Mouse (Mus musculus) hindbrain, embryonic 14.5 days (tissue): ENCODE results near the gene Cbr2. TPM values are rescaled to one million over a fixed set of nuclear protein-coding genes. Genes with fewer than 3 reads are reported as not detected.
A peak's percentile ranks its signal among the peaks of the same experiment; 100 is the strongest.

Source experiments
- ATAC-seq: fragments of 200-750 bp; cut with Nextera tagmentation; 2 replicates; pipeline ENCODE4 v1.8.0; 2017; ENCODE audit warnings: moderate number of reproducible peaks, mild to moderate bottlenecking, moderate TSS enrichment, moderate library complexity; ENCODE audit not compliant: low FRiP score
- DNase-seq: peaks from one replicate; pipeline ENCODE4 v3.0.0-alpha.2; 2015; ENCODE audit warnings: low spot score
- H3K27ac ChIP-seq: fragments of 300-500 bp; sonication (generic); 2 replicates; pipeline ENCODE4 v1.5.1; 2014; ENCODE audit warnings: mild to moderate bottlenecking, moderate library complexity
- H3K27me3 ChIP-seq: fragments of 300-500 bp; sonication (generic); 2 replicates; pipeline ENCODE4 v1.6.1; 2014; ENCODE audit warnings: mild to moderate bottlenecking, low read length, mixed read lengths; ENCODE audit not compliant: control insufficient read depth, insufficient read depth
- H3K36me3 ChIP-seq: fragments of 300-500 bp; sonication (generic); replicated peaks from 2 replicates; pipeline ENCODE4 v1.6.1; 2014; ENCODE audit not compliant: control insufficient read depth, insufficient read depth
- H3K4me1 ChIP-seq: fragments of 300-500 bp; sonication (generic); replicated peaks from 2 replicates; pipeline ENCODE4 v1.6.1; 2014; ENCODE audit warnings: antibody characterized with exemption, low read length, mixed read lengths; ENCODE audit not compliant: control insufficient read depth, insufficient read depth
- H3K4me2 ChIP-seq: fragments of 300-500 bp; sonication (generic); replicated peaks from 2 replicates; pipeline ENCODE4 v1.6.1; 2014; ENCODE audit warnings: mild to moderate bottlenecking, moderate library complexity
- H3K4me3 ChIP-seq: fragments of 300-500 bp; sonication (generic); replicated peaks from 2 replicates; pipeline ENCODE4 v1.5.1; 2014; ENCODE audit warnings: mild to moderate bottlenecking, low read length
- H3K9ac ChIP-seq: fragments of 300-500 bp; sonication (generic); 2 replicates; pipeline ENCODE4 v1.6.1; 2014
- H3K9me3 ChIP-seq: fragments of 300-500 bp; sonication (generic); 2 replicates; pipeline ENCODE4 v1.6.1; 2016; ENCODE audit warnings: low read length; ENCODE audit not compliant: control insufficient read depth
- WGBS: fragments of 180-500 bp; shearing (Covaris S2); extraction: QIAGEN DNeasy Blood & Tissue Kit; methylation state at CpG from one replicate; pipeline ENCODE4 v1.1.7; 2014; 5-methylcytosine and 5-hydroxymethylcytosine counted together
- polyA plus RNA-seq: library from polyadenylated mRNA; unstranded; fragments of >200 nt; fragmentation: Nextera tagmentation; extraction: Ambion mirVana; gene quantifications from 2 replicates; pipeline ENCODE4 v1.2.1, GENCODE M21; 2014

Cbr2 gene
- polyA plus RNA-seq, 1 experiment from 2014 or later: 0.64 TPM

GRCm38 (mm10) chr11:120713580-120714518, 18.1 kb downstream of the Cbr2 start, which contains the start of the genes Cenpx and Lrrc45:
Gene Cenpx (minus strand): TSS chr11:120713738.
Gene Lrrc45 (plus strand): TSS chr11:120713925.
- DNase-seq (peak; percentile 97), ATAC-seq (peak; percentile 97)
- H3K9ac ChIP-seq: peak within 1 kb of the TSS; percentile 74
- peak within 1 kb of the TSS; percentile 99 for H3K4me2 ChIP-seq
- peak within 1 kb of the TSS; percentile 59 for H3K4me3 ChIP-seq
- H3K9me3 ChIP-seq: no peaks in the 10 kb centered on the region
- H3K27me3 ChIP-seq: no peaks in the 10 kb centered on the region
- H3K36me3 ChIP-seq: peaks cover 45% of the 10 kb centered on the region
- peak within 1 kb of the TSS; percentile 72 for H3K27ac ChIP-seq
- 3% methylated on average over 53 of the region's 53 CpGs for WGBS
- peaks cover 17% of the 10 kb centered on the region for H3K4me1 ChIP-seq

GRCm38 (mm10) chr11:120712771-120713568, 18.9 kb downstream of the Cbr2 start:
- 1% methylated on average over 38 of the region's 38 CpGs for WGBS

GRCm38 (mm10) chr11:120711980-120712604, 19.8 kb downstream of the Cbr2 start:
- Histone ChIP-seq H3K9ac (no peak overlapping the region), H3K4me2 (peak overlapping the region; percentile 99), H3K27me3 (no peaks in the 10 kb centered on the region), H3K27ac (no peak overlapping the region), H3K4me3 (0 out of 2 replicates have a peak overlapping the region, but pooled peaks have one; percentile 59), H3K36me3 (peaks cover 32% of the 10 kb centered on the region), H3K9me3 (no peaks in the 10 kb centered on the region), H3K4me1 (peaks cover 17% of the 10 kb centered on the region)
- 68% methylated on average over 8 of the region's 8 CpGs for WGBS
- DNase-seq: no peak
- no peak for ATAC-seq

More at GRCm38 (mm10) chr11:120712771-120713568, 18.9 kb downstream of the Cbr2 start:
- Histone ChIP-seq H3K9me3 (no peaks in the 10 kb centered on the region), H3K27me3 (no peaks in the 10 kb centered on the region), H3K4me3 (peak overlapping the region; percentile 59), H3K9ac (peak overlapping the region; percentile 69), H3K27ac (peak overlapping the region; percentile 72), H3K4me2 (peak overlapping the region; percentile 99), H3K36me3 (peaks cover 41% of the 10 kb centered on the region), H3K4me1 (peaks cover 17% of the 10 kb centered on the region)
- DNase-seq (no peak), ATAC-seq (peak; percentile 56)

GRCm38 (mm10) chr11:120710672-120711071, 21.2 kb downstream of the Cbr2 start:
- DNase-seq (no peak), ATAC-seq (no peak)
- Histone ChIP-seq H3K4me3 (no peak overlapping the region), H3K27me3 (no peaks in the 10 kb centered on the region), H3K36me3 (peaks cover 28% of the 10 kb centered on the region), H3K9ac (no peak overlapping the region), H3K4me2 (no peak overlapping the region), H3K27ac (no peak overlapping the region), H3K9me3 (no peaks in the 10 kb centered on the region), H3K4me1 (peaks cover 17% of the 10 kb centered on the region)
- 65% methylated on average over 5 of the region's 5 CpGs for WGBS

- no peak overlapping the region for H3K4me3 ChIP-seq
- H3K9me3 ChIP-seq: no peaks in the 10 kb centered on the region
- ATAC-seq (no peak), DNase-seq (no peak)
- peaks cover 19% of the 10 kb centered on the region for H3K4me1 ChIP-seq
- H3K9ac ChIP-seq: no peak overlapping the region
- H3K4me2 ChIP-seq: no peak overlapping the region
- H3K27me3 ChIP-seq: no peaks in the 10 kb centered on the region
- WGBS: 88% methylated on average over 2 of the region's 2 CpGs
- H3K27ac ChIP-seq: no peak overlapping the region
- peaks cover 28% of the 10 kb centered on the region for H3K36me3 ChIP-seq
These were observed 22.4 kb downstream of the Cbr2 start for GRCm38 (mm10) chr11:120709551-120709950.

GRCm38 (mm10) chr11:120707969-120708368, 23.9 kb downstream of the Cbr2 start:
- 31% methylated on average over 5 of the region's 5 CpGs for WGBS
- Histone ChIP-seq H3K4me2 (no peak overlapping the region), H3K4me1 (peaks cover 19% of the 10 kb centered on the region), H3K27me3 (no peaks in the 10 kb centered on the region), H3K4me3 (no peak overlapping the region), H3K9me3 (no peaks in the 10 kb centered on the region), H3K9ac (no peak overlapping the region), H3K36me3 (peaks cover 40% of the 10 kb centered on the region), H3K27ac (no peak overlapping the region)
- ATAC-seq (no peak), DNase-seq (no peak)

- Histone ChIP-seq H3K4me1 (peaks cover 13% of the 10 kb centered on the region; the same call in 1 of the 2 replicates), H3K36me3 (peaks cover 47% of the 10 kb centered on the region), H3K4me3 (no peak overlapping the region), H3K9ac (no peak overlapping the region), H3K27me3 (no peaks in the 10 kb centered on the region), H3K27ac (no peak overlapping the region; the same call in 1 of the 2 replicates), H3K4me2 (no peak overlapping the region), H3K9me3 (no peaks in the 10 kb centered on the region)
- ATAC-seq (no peak), DNase-seq (no peak)
- 11% methylated on average over 11 of the region's 12 CpGs for WGBS
These were observed 24.7 kb downstream of the Cbr2 start for GRCm38 (mm10) chr11:120707225-120707624.

- WGBS: 67% methylated on average over 5 of the region's 5 CpGs
- no peaks in the 10 kb centered on the region for H3K27me3 ChIP-seq
- H3K9me3 ChIP-seq: no peaks in the 10 kb centered on the region
- H3K4me2 ChIP-seq: no peak overlapping the region
- ATAC-seq: no peak
- peaks cover 53% of the 10 kb centered on the region for H3K36me3 ChIP-seq
- no peak overlapping the region for H3K9ac ChIP-seq
- no peak overlapping the region for H3K27ac ChIP-seq
- no peak overlapping the region for H3K4me3 ChIP-seq
- DNase-seq: no peak
- H3K4me1 ChIP-seq: peaks cover 13% of the 10 kb centered on the region; the same call in 1 of the 2 replicates
These were observed 25.8 kb downstream of the Cbr2 start for GRCm38 (mm10) chr11:120706120-120706519.
